Mouse (Mus musculus) CH12.LX (cell line): ENCODE measurements around the gene Ddx28. TPM values are rescaled to one million over a fixed set of nuclear protein-coding genes. Genes with fewer than 3 reads are reported as not detected.

Source experiments
- DNase-seq: peaks from one replicate; pipeline ENCODE4 v3.0.0-alpha.2; 2013; ENCODE audit errors: extremely low read depth
- H3K27ac ChIP-seq: 2 replicates; pipeline ENCODE4 v1.5.1; 2012; ENCODE audit warnings: low read depth, mild to moderate bottlenecking, control low read depth, moderate library complexity; ENCODE audit not compliant: insufficient read depth
- H3K27me3 ChIP-seq: replicated peaks from 2 replicates; pipeline ENCODE3; 2012; ENCODE audit warnings: inconsistent platforms
- H3K36me3 ChIP-seq, 2 experiments: replicated peaks in 1 of 2; 2 replicates each; pipeline versions ENCODE3 to v1.6.1; 2012; ENCODE audit warnings: inconsistent platforms in 1 of 2, low read length in 1 of 2, mild to moderate bottlenecking in 1 of 2, mixed read lengths in 1 of 2, moderate library complexity in 1 of 2; ENCODE audit not compliant: control insufficient read depth in 1 of 2, insufficient read depth in 1 of 2
- H3K4me1 ChIP-seq, 2 experiments: 2 replicates each; pipeline ENCODE4 v1.6.1; 2012; ENCODE audit warnings: inconsistent platforms in 1 of 2, moderate library complexity in 1 of 2; ENCODE audit not compliant: insufficient read depth in 2 of 2, control insufficient read depth in 1 of 2
- H3K4me2 ChIP-seq: 2 replicates; pipeline ENCODE4 v1.6.1; 2012; ENCODE audit warnings: low read depth, mild to moderate bottlenecking, control low read depth; ENCODE audit not compliant: poor library complexity, insufficient read depth, severe bottlenecking
- H3K4me3 ChIP-seq, 3 experiments: fragments of 150-350 bp in 1 of 3; sonication (generic) in 1 of 3; replicated peaks in 1 of 3; 2 replicates each; pipeline versions ENCODE3 to v1.5.1; 2011 to 2012; ENCODE audit warnings: low read depth in 2 of 3, low read length in 2 of 3, mild to moderate bottlenecking in 2 of 3, moderate library complexity in 2 of 3, control low read depth in 1 of 3, improper control_type of control experiment in 1 of 3, inconsistent platforms in 1 of 3, mixed read lengths in 1 of 3; ENCODE audit not compliant: poor library complexity in 1 of 3
- H3K79me2 ChIP-seq: replicated peaks from 2 replicates; pipeline ENCODE4 v1.6.1; 2012; ENCODE audit warnings: mild to moderate bottlenecking, moderate library complexity; ENCODE audit not compliant: control insufficient read depth, poor library complexity, insufficient read depth, severe bottlenecking; ENCODE audit errors: extremely low read depth
- H3K9ac ChIP-seq: 2 replicates; pipeline ENCODE4 v1.6.1; 2012; ENCODE audit warnings: low read depth, mild to moderate bottlenecking, control low read depth, moderate library complexity; ENCODE audit not compliant: insufficient read depth
- H3K9me3 ChIP-seq: replicated peaks from 2 replicates; pipeline ENCODE3; 2012; ENCODE audit warnings: low read length, inconsistent platforms, mixed read lengths
- BHLHE40 ChIP-seq: IDR thresholded peaks from 2 replicates; pipeline ENCODE4 v1.6.1; 2011; ENCODE audit warnings: mild to moderate bottlenecking, low read depth, low read length, improper control_type of control experiment
- CHD2 ChIP-seq: IDR thresholded peaks from 2 replicates; pipeline ENCODE4 v1.6.1; 2011; ENCODE audit warnings: low read length, improper control_type of control experiment
- ELF1 ChIP-seq: IDR thresholded peaks from 2 replicates; pipeline ENCODE4 v1.6.1; 2014; ENCODE audit warnings: low read depth, mild to moderate bottlenecking, inconsistent platforms, low read length, improper control_type of control experiment
- EP300 ChIP-seq: IDR thresholded peaks from 2 replicates; pipeline ENCODE4 v1.6.1; 2011; ENCODE audit warnings: low read length, improper control_type of control experiment
- ETS1 ChIP-seq: conservative IDR thresholded peaks from 2 replicates; pipeline ENCODE4 v1.6.1; 2012; ENCODE audit warnings: low read depth, mild to moderate bottlenecking, inconsistent platforms, low read length, improper control_type of control experiment, moderate library complexity
- HCFC1 ChIP-seq: IDR thresholded peaks from 2 replicates; pipeline ENCODE4 v1.6.1; 2012; ENCODE audit warnings: low read depth, mild to moderate bottlenecking, inconsistent platforms, low read length, improper control_type of control experiment
- IRF4 ChIP-seq: IDR thresholded peaks from 2 replicates; pipeline ENCODE4 v1.6.1; 2014; ENCODE audit warnings: low read depth, mild to moderate bottlenecking, inconsistent platforms, low read length, improper control_type of control experiment
- JUN ChIP-seq: IDR thresholded peaks from 2 replicates; pipeline ENCODE4 v1.6.1; 2011; ENCODE audit warnings: low read depth, mild to moderate bottlenecking, low read length, improper control_type of control experiment, moderate library complexity; ENCODE audit not compliant: insufficient read depth
- JUND ChIP-seq: conservative IDR thresholded peaks from 2 replicates; pipeline ENCODE4 v1.6.1; 2011; ENCODE audit warnings: low read depth, low read length, improper control_type of control experiment
- MXI1 ChIP-seq: IDR thresholded peaks from 2 replicates; pipeline ENCODE4 v1.6.1; 2011; ENCODE audit warnings: mild to moderate bottlenecking, low read depth, low read length, improper control_type of control experiment
- NELFE ChIP-seq: IDR thresholded peaks from 2 replicates; pipeline ENCODE4 v1.6.1; 2011; ENCODE audit warnings: low read depth, low read length, improper control_type of control experiment
- NRF1 ChIP-seq: IDR thresholded peaks from 2 replicates; pipeline ENCODE4 v1.6.1; 2014; ENCODE audit warnings: low read depth, mild to moderate bottlenecking, inconsistent platforms, low read length, improper control_type of control experiment, moderate library complexity
- PAX5 ChIP-seq: IDR thresholded peaks from 2 replicates; pipeline ENCODE4 v1.6.1; 2012; ENCODE audit warnings: low read length, inconsistent platforms, mixed read lengths
- POLR2AphosphoS2 ChIP-seq: IDR thresholded peaks from 2 replicates; pipeline ENCODE4 v1.6.1; 2011; ENCODE audit warnings: low read depth, low read length, improper control_type of control experiment
- RAD21 ChIP-seq: IDR thresholded peaks from 2 replicates; pipeline ENCODE4 v1.6.1; 2011; ENCODE audit warnings: low read depth, mild to moderate bottlenecking, low read length, improper control_type of control experiment, moderate library complexity
- RCOR1 ChIP-seq: conservative IDR thresholded peaks from 2 replicates; pipeline ENCODE4 v1.6.1; 2012; ENCODE audit warnings: low read depth, mild to moderate bottlenecking, inconsistent platforms, low read length, improper control_type of control experiment
- SIN3A ChIP-seq: IDR thresholded peaks from 2 replicates; pipeline ENCODE4 v1.6.1; 2012; ENCODE audit warnings: low read length, improper control_type of control experiment, inconsistent platforms
- SMC3 ChIP-seq: IDR thresholded peaks from 2 replicates; pipeline ENCODE4 v1.6.1; 2011; ENCODE audit warnings: low read depth, low read length, improper control_type of control experiment
- TBP ChIP-seq: conservative IDR thresholded peaks from 2 replicates; pipeline ENCODE4 v1.6.1; 2011; ENCODE audit warnings: low read depth, low read length, improper control_type of control experiment
- UBTF ChIP-seq: IDR thresholded peaks from 2 replicates; pipeline ENCODE4 v1.6.1; 2012; ENCODE audit warnings: low read depth, mild to moderate bottlenecking, inconsistent platforms, low read length, improper control_type of control experiment, moderate library complexity
- USF1 ChIP-seq: IDR thresholded peaks from 2 replicates; pipeline ENCODE4 v1.6.1; 2014; ENCODE audit warnings: low read depth, mild to moderate bottlenecking, inconsistent platforms, low read length, improper control_type of control experiment
- USF2 ChIP-seq: conservative IDR thresholded peaks from 2 replicates; pipeline ENCODE4 v1.6.1; 2011; ENCODE audit warnings: low read depth, low read length, improper control_type of control experiment
- ZKSCAN1 ChIP-seq: IDR thresholded peaks from 2 replicates; pipeline ENCODE4 v1.6.1; 2012; ENCODE audit warnings: low read depth, inconsistent platforms, low read length, improper control_type of control experiment, borderline replicate concordance
- dilution Hi-C: fragments of 300-500 bp; cut with MboI; formaldehyde crosslinking; loops from 2 replicates; pipeline ENCODE4 v1.14.3; 2020; ENCODE audit warnings: low sequenced_read_pairs; ENCODE audit not compliant: extremely low pct_unique_long_range_greater_than_20kb, extremely low pct_ligation_motif_present
- in situ Hi-C: fragments of 300-500 bp; cut with MboI; formaldehyde crosslinking; loops from 3 replicates; pipeline ENCODE4 v1.14.3; 2019; ENCODE audit warnings: low sequenced_read_pairs, low pct_ligation_motif_present, low pct_unique_long_range_greater_than_20kb, mixed read lengths
- polyA plus RNA-seq: library from polyadenylated mRNA; unstranded; fragments of >175 nt; gene quantifications from 2 replicates; pipeline ENCODE4 v1.2.1, GENCODE M21; 2012; ENCODE audit warnings: low read depth; ENCODE audit not compliant: insufficient read length
- total RNA-seq, 2 experiments: library from RNA; depleted of rRNA; stranded (reverse); fragments of 300-350 nt in 1 of 2; fragments of >200 nt in 1 of 2; gene quantifications; 2 replicates each; pipeline ENCODE4 v1.2.3; 2012 to 2014

Ddx28 gene
- total and polyA plus RNA-seq, 3 experiments, result 15.5 to 21.8 (median 19.8) TPM

GRCm38 (mm10) chr8:105961536-105961935 lies 50.1 kb downstream of the Ddx28 start:
- no peak for DNase-seq
- Histone ChIP-seq H3K36me3 (peaks cover 2 to 31% of the 10 kb centered on the region in 2 experiments), H3K4me2 (no peak overlapping the region), H3K9ac (no peak overlapping the region), H3K27ac (no peak overlapping the region), H3K9me3 (no peaks in the 10 kb centered on the region), H3K4me3 (no peak overlapping the region), H3K27me3 (peaks cover 4% of the 10 kb centered on the region), H3K4me1 (peaks cover 6 to 14% of the 10 kb centered on the region in 2 experiments), H3K79me2 (no peaks in the 10 kb centered on the region)
- no peak for TF ChIP-seq NRF1
- no peak for TF ChIP-seq UBTF
- no peak for TF ChIP-seq SIN3A
- TF ChIP-seq IRF4, result no peak
- TF ChIP-seq USF2, result no peak
- TF ChIP-seq ELF1, result no peak
- no peak for TF ChIP-seq ETS1
- TF ChIP-seq BHLHE40, result no peak
- TF ChIP-seq JUN, result no peak
- TF ChIP-seq ZKSCAN1, result no peak
- dilution Hi-C loops, result no loop called here
- in situ Hi-C loops, result no loop called here

GRCm38 (mm10) chr8:105961101-105961500 lies 50.6 kb downstream of the Ddx28 start:
- no peak for DNase-seq
- dilution Hi-C loops, result no loop called here

More at GRCm38 (mm10) chr8:105961101-105961500, 50.6 kb downstream of the Ddx28 start:
- Histone ChIP-seq H3K79me2 (no peaks in the 10 kb centered on the region), H3K4me1 (peaks cover 6 to 14% of the 10 kb centered on the region in 2 experiments), H3K27me3 (peaks cover 1% of the 10 kb centered on the region), H3K4me3 (no peak overlapping the region), H3K4me2 (no peak overlapping the region), H3K27ac (no peak overlapping the region)
- TF ChIP-seq TBP (no peak), SMC3 (no peak), CHD2 (no peak), MXI1 (no peak), SIN3A (no peak), USF1 (no peak), JUND (no peak), IRF4 (no peak), POLR2AphosphoS2 (no peak), NELFE (no peak), HCFC1 (no peak), UBTF (no peak), RAD21 (no peak), EP300 (no peak), PAX5 (no peak), RCOR1 (no peak)
- TF ChIP-seq, all 38 proteins: peak for 0
- peaks cover 2 to 35% of the 10 kb centered on the region in 2 experiments for H3K36me3 ChIP-seq
- H3K9ac ChIP-seq, result no peak overlapping the region
- in situ Hi-C loops, result no loop called here
- H3K9me3 ChIP-seq, result no peaks in the 10 kb centered on the region

Other genes starting within 250 kb of the Ddx28 start
Only the 20 nearest of the 21 such genes appear.
- 8.1 and 8.7 TPM in 2 replicates for gene Ranbp10, start 184.5 kb downstream of the Ddx28 start, total RNA-seq (2012; rRNA removed)
- gene Ranbp10, start 184.5 kb downstream of the Ddx28 start, total RNA-seq (2014; rRNA removed), result 7.4 and 7.9 TPM in 2 replicates
- gene Ranbp10, start 184.5 kb downstream of the Ddx28 start, polyA plus RNA-seq, result 12.8 and 15.8 TPM in 2 replicates
- gene Tsnaxip1, start 184.2 kb downstream of the Ddx28 start, total RNA-seq (2012; rRNA removed), result 0.13 and 0.21 TPM in 2 replicates
- gene Tsnaxip1, start 184.2 kb downstream of the Ddx28 start, total RNA-seq (2014; rRNA removed), result 0.13 TPM in 1 of 2 replicates, not detected in the other
- 0.38 and 0.50 TPM in 2 replicates for gene Tsnaxip1, start 184.2 kb downstream of the Ddx28 start, polyA plus RNA-seq
- gene Cenpt, start 158.6 kb downstream of the Ddx28 start, total RNA-seq (2012; rRNA removed), result 21.3 and 21.4 TPM in 2 replicates
- gene Cenpt, start 158.6 kb downstream of the Ddx28 start, total RNA-seq (2014; rRNA removed), result 17.3 TPM in 2 replicates
- 28.2 and 29.4 TPM in 2 replicates for gene Cenpt, start 158.6 kb downstream of the Ddx28 start, polyA plus RNA-seq
- gene Thap11, start 156.8 kb downstream of the Ddx28 start, total RNA-seq (2012; rRNA removed), result 40.2 and 42.6 TPM in 2 replicates
- 29.7 and 31.9 TPM in 2 replicates for gene Thap11, start 156.8 kb downstream of the Ddx28 start, total RNA-seq (2014; rRNA removed)
- 21.3 and 21.7 TPM in 2 replicates for gene Thap11, start 156.8 kb downstream of the Ddx28 start, polyA plus RNA-seq
- 144 and 193 TPM in 2 replicates for gene Nutf2, start 151.3 kb downstream of the Ddx28 start, total RNA-seq (2012; rRNA removed)
- 205 and 223 TPM in 2 replicates for gene Nutf2, start 151.3 kb downstream of the Ddx28 start, total RNA-seq (2014; rRNA removed)
- gene Nutf2, start 151.3 kb downstream of the Ddx28 start, polyA plus RNA-seq, result 7.9 and 11.2 TPM in 2 replicates
- gene Edc4, start 131.0 kb downstream of the Ddx28 start, total RNA-seq (2012; rRNA removed), result 41.6 and 47.0 TPM in 2 replicates
- 28.2 and 28.7 TPM in 2 replicates for gene Edc4, start 131.0 kb downstream of the Ddx28 start, total RNA-seq (2014; rRNA removed)
- 37.5 and 46.4 TPM in 2 replicates for gene Edc4, start 131.0 kb downstream of the Ddx28 start, polyA plus RNA-seq
- gene Nrn1l, start 118.3 kb downstream of the Ddx28 start, total RNA-seq (2012; rRNA removed), result 0.38 and 0.42 TPM in 2 replicates
- gene Nrn1l, start 118.3 kb downstream of the Ddx28 start, total RNA-seq (2014; rRNA removed), result not detected in 2 replicates
- gene Nrn1l, start 118.3 kb downstream of the Ddx28 start, polyA plus RNA-seq, result not detected in 2 replicates
- gene Pskh1, start 111.4 kb downstream of the Ddx28 start, total RNA-seq (2012; rRNA removed), result 12.2 and 12.9 TPM in 2 replicates
- gene Pskh1, start 111.4 kb downstream of the Ddx28 start, total RNA-seq (2014; rRNA removed), result 10.5 and 11.0 TPM in 2 replicates
- gene Pskh1, start 111.4 kb downstream of the Ddx28 start, polyA plus RNA-seq, result 11.5 and 12.3 TPM in 2 replicates
- 2.0 and 2.9 TPM in 2 replicates for gene Ctrl, start 78.0 kb downstream of the Ddx28 start, total RNA-seq (2012; rRNA removed)
- 1.3 and 1.5 TPM in 2 replicates for gene Ctrl, start 78.0 kb downstream of the Ddx28 start, total RNA-seq (2014; rRNA removed)
- gene Ctrl, start 78.0 kb downstream of the Ddx28 start, polyA plus RNA-seq, result 5.3 and 5.9 TPM in 2 replicates
- 228 and 298 TPM in 2 replicates for gene Psmb10, start 73.4 kb downstream of the Ddx28 start, total RNA-seq (2012; rRNA removed)
- 136 and 137 TPM in 2 replicates for gene Psmb10, start 73.4 kb downstream of the Ddx28 start, total RNA-seq (2014; rRNA removed)
- gene Psmb10, start 73.4 kb downstream of the Ddx28 start, polyA plus RNA-seq, result 227 and 313 TPM in 2 replicates
- gene Lcat, start 68.5 kb downstream of the Ddx28 start, total RNA-seq (2012; rRNA removed), result 0.21 and 0.34 TPM in 2 replicates
- 0.18 TPM in 1 of 2 replicates, not detected in the other for gene Lcat, start 68.5 kb downstream of the Ddx28 start, total RNA-seq (2014; rRNA removed)
- gene Lcat, start 68.5 kb downstream of the Ddx28 start, polyA plus RNA-seq, result 0.17 and 0.25 TPM in 2 replicates
- gene Slc12a4, start 45.8 kb downstream of the Ddx28 start, total RNA-seq (2012; rRNA removed), result 9.4 and 9.7 TPM in 2 replicates
- 2.8 and 4.2 TPM in 2 replicates for gene Slc12a4, start 45.8 kb downstream of the Ddx28 start, total RNA-seq (2014; rRNA removed)
- gene Slc12a4, start 45.8 kb downstream of the Ddx28 start, polyA plus RNA-seq, result 7.2 and 8.1 TPM in 2 replicates
- gene Dpep3, start 32.5 kb downstream of the Ddx28 start, total RNA-seq (2012; rRNA removed), result not detected in 2 replicates
- gene Dpep3, start 32.5 kb downstream of the Ddx28 start, total RNA-seq (2014; rRNA removed), result not detected in 2 replicates
- not detected in 2 replicates for gene Dpep3, start 32.5 kb downstream of the Ddx28 start, polyA plus RNA-seq
- 20.9 and 23.2 TPM in 2 replicates for gene Dus2, start 20.5 kb downstream of the Ddx28 start, total RNA-seq (2012; rRNA removed)
- 20.7 and 23.6 TPM in 2 replicates for gene Dus2, start 20.5 kb downstream of the Ddx28 start, total RNA-seq (2014; rRNA removed)
- gene Dus2, start 20.5 kb downstream of the Ddx28 start, polyA plus RNA-seq, result 27.2 and 27.7 TPM in 2 replicates
- gene Dpep2nb, start 5.9 kb downstream of the Ddx28 start, total RNA-seq (2012; rRNA removed), result not detected in 2 replicates
- gene Dpep2nb, start 5.9 kb downstream of the Ddx28 start, total RNA-seq (2014; rRNA removed), result not detected in 2 replicates
- not detected in 2 replicates for gene Dpep2nb, start 5.9 kb downstream of the Ddx28 start, polyA plus RNA-seq
- 25.5 and 29.0 TPM in 2 replicates for gene Nfatc3, start 47.0 kb upstream of the Ddx28 start, total RNA-seq (2012; rRNA removed)
- gene Nfatc3, start 47.0 kb upstream of the Ddx28 start, total RNA-seq (2014; rRNA removed), result 32.9 and 37.8 TPM in 2 replicates
- 73.5 and 96.3 TPM in 2 replicates for gene Nfatc3, start 47.0 kb upstream of the Ddx28 start, polyA plus RNA-seq
- gene Esrp2, start 125.1 kb upstream of the Ddx28 start, total RNA-seq (2012; rRNA removed), result 0.21 and 0.30 TPM in 2 replicates
- not detected in 2 replicates for gene Esrp2, start 125.1 kb upstream of the Ddx28 start, total RNA-seq (2014; rRNA removed)
- 0.24 and 0.37 TPM in 2 replicates for gene Esrp2, start 125.1 kb upstream of the Ddx28 start, polyA plus RNA-seq
- gene Pla2g15, start 138.5 kb upstream of the Ddx28 start, total RNA-seq (2012; rRNA removed), result 6.3 and 7.0 TPM in 2 replicates
- gene Pla2g15, start 138.5 kb upstream of the Ddx28 start, total RNA-seq (2014; rRNA removed), result 6.3 and 6.9 TPM in 2 replicates
- gene Pla2g15, start 138.5 kb upstream of the Ddx28 start, polyA plus RNA-seq, result 7.0 and 8.0 TPM in 2 replicates
- gene Slc7a6, start 157.0 kb upstream of the Ddx28 start, total RNA-seq (2012; rRNA removed), result 24.2 and 27.8 TPM in 2 replicates
- 29.5 and 32.6 TPM in 2 replicates for gene Slc7a6, start 157.0 kb upstream of the Ddx28 start, total RNA-seq (2014; rRNA removed)
- gene Slc7a6, start 157.0 kb upstream of the Ddx28 start, polyA plus RNA-seq, result 61.8 and 67.1 TPM in 2 replicates
- 38.7 and 44.1 TPM in 2 replicates for gene Slc7a6os, start 199.1 kb upstream of the Ddx28 start, total RNA-seq (2012; rRNA removed)
- 65.1 and 79.5 TPM in 2 replicates for gene Slc7a6os, start 199.1 kb upstream of the Ddx28 start, total RNA-seq (2014; rRNA removed)
- 60.0 and 62.5 TPM in 2 replicates for gene Slc7a6os, start 199.1 kb upstream of the Ddx28 start, polyA plus RNA-seq